Mouse (Mus musculus): ENCODE data around the gene Krt80.

Krt80 gene

GRCm38 (mm10) chr15:101375956-101376775 lies 6.2 kb upstream of the Krt80 start:
- DNase-seq (ENCODE audit: low read depth, low spot score) = no peak

- DNase-seq (ENCODE audit: low read depth, low spot score) = no peak
These were observed 4.9 kb upstream of the Krt80 start for GRCm38 (mm10) chr15:101374879-101375278.

- DNase-seq (ENCODE audit: low read depth, low spot score) = no peak
These were observed 3.4 kb upstream of the Krt80 start for GRCm38 (mm10) chr15:101373286-101373898.

DNA sequence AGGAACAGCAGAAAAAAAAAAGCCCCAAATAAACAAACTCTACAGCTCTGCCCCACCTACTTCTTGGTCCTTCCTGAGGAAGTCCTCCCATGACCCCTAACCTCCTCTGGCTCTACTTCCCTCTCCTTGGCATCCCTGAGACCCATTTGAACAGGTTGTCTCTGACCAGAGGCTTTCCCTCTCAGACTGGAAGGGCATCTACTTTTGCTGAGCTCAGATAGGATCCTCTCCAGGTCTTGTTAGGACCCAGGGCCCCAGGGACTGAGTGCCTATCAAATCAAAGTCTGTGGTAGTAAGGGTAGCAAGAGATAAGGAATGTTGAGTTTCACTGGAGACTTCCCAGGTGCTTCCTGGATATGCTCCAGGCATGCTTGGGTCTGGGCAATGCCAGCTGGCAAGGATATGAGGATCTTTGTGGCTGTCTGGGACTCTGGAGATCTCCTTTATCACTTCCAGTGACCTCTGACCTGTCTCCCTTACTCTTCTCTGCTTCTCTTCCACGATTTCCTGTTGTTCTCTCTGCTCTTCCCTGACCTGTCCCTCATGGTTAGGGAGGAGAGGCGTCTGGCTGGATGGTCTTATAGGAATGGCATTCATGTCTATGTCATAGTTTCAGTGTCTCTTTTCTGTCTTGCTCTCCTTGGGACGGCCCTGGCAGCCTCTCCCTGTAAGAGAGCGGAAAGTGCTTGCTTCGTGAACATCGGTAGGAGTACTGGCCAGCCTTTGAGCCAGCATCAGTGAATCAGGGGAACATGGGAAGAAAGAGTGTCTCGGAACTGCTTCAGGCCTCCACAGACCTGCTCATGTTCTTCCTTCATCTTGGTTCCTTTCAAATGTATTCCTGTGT lies 2.4 kb upstream of the Krt80 start:
- DNase-seq (ENCODE audit: low read depth, low spot score) = no peak

- no peak for DNase-seq (ENCODE audit: low read depth, low spot score)
These were observed 1.4 kb upstream of the Krt80 start for GRCm38 (mm10) chr15:101371141-101371985.

DNA sequence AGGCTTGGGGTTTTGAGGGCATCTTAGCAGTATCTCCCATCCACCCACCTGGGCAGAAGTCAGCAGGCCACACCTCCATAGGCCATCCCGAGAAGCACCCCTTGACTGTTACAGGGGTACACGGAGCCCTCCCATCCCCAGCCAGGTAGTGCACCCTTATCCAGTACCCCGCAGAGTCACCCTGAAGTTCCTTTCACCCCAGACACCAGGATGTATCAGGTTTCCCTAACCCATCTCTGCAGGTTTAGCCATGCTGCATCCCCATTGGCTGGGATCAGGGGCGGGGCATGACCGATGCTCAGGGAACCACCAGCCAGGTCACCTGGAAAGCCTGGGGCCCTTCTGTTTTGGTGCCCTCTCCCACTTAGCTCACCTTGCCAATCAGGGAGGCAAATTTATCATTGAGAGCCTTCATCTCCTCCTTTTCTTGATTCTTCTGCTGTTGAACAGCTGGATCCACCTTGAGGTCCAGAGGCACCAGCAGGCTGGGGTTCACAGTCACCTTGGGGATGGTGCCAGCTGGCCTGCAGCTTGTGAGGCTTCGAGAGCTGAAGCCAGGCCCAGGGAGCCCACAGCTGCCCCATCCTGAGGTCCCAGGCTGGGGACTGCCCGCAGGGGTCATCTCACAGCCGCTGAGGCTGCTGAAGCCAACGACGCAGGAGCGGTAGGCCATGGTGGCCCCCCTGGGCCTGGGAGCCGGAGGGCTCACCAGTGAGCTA lies 421 bp downstream of the Krt80 start:
- DNase-seq (ENCODE audit: low read depth, low spot score) = no peak

DNA sequence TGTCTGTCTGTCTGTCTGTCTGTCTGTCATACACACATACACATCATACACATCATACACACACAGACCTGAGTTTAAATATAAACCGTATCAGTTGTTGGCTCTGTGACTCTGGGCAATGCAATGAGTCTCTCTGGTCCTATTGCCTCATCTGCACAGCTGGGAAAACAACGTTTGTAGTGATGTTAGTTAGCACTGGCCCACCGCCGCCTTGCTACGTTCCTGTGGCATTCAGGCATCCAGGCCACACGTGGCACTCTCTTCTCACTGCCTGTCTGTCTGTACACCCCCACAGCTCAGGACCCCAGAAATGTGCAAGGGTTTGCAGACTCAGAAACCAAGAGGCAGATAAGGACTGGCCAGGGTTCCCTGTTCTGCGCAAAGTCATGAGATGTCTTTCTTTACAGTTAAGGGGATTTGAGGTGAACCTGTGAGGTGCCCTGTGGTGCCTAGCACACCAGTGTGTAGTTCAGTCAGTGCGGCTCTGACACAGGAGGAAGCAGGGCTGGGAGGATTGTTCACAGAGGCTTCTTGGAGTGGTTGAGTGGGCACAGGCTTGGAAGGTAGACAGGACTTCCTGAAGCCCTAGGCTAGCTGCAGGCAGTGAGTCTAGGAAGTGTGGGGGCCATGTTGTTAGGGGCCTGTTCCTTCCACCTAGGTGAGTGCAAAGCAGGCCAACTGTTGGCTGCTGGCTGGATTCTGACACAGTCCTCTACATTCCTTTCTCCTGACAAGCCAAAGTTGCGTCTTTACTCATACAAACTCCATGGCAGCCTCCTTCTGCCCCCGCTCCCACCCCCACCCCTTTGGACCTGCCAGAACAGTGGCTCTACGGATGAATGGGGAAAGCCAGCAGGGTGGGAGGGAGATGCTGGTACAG lies 1.2 kb downstream of the Krt80 start:
- no peak for DNase-seq (ENCODE audit: low read depth, low spot score)

- no peak for DNase-seq (ENCODE audit: low read depth, low spot score)
These were observed 1.9 kb downstream of the Krt80 start for GRCm38 (mm10) chr15:101368015-101368414.

- DNase-seq (ENCODE audit: low read depth, low spot score) = no peak
These were observed 2.5 kb downstream of the Krt80 start for GRCm38 (mm10) chr15:101367497-101367896.

DNA sequence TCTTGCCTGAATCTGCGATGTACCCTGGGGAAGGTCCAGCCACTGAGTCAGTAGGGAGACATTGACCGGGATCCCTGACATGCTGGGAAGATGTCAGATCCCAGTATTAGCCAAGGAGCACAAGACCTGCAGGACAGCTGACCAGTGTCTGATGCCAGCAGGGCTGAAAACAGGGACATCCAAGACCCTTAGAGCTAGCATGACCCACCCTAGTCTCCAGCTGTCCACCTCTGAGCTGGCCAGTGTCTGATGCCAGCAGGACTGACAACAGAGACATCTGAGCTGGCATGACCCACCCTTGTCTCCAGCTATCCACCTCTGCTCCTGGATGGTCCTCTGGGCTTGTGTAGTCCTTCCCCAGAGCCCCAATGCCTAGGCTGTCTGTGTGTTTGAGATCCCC lies 3.0 kb downstream of the Krt80 start:
- no peak for DNase-seq (ENCODE audit: low read depth, low spot score)

DNA sequence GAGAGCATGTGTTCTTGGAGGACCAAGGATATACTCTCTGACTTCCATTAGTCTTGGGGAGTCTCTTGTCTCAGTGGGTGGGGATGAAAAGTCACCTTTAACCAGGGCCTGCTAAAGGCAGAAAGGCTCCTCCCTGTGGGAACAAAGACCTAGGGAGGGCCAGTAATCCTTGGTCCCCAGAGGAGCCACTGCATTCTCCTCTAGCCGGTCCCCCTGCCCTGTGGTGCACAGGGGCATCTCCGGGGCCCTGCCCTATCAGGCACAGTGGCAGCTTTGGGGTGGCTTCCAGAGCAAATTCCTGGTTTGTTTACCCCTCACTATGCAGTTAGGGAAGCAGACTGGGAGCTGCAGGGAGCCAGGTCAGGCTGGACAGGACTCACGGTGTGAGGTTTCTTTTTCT lies 3.5 kb downstream of the Krt80 start:
- DNase-seq (ENCODE audit: low read depth, low spot score) = no peak

DNA sequence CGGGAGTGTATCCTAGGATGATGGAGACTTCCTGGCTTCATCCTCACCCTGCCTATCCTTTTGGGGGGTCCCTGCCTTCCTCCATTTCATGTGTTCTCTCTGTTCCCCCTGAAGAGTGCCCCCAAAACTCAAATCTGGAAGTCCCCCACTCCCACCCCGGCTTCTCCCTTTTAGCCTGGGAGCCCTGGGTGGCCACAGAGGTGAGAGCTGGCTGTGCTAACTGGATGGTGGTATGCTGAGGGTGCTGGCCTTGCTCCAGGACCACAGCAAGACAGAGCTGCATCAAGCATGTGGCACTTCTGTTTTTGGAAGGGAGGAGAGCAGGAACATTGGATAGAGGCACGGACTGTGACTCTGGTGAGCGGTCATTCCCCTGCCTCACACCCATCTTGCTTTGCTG lies 4.2 kb downstream of the Krt80 start:
- DNase-seq (ENCODE audit: low read depth, low spot score) = no peak

- DNase-seq (ENCODE audit: low read depth, low spot score) = no peak
These were observed 4.9 kb downstream of the Krt80 start for GRCm38 (mm10) chr15:101364891-101365671.

- no peak for DNase-seq (ENCODE audit: low read depth, low spot score)
These were observed 5.5 kb downstream of the Krt80 start for GRCm38 (mm10) chr15:101364425-101364824.

DNA sequence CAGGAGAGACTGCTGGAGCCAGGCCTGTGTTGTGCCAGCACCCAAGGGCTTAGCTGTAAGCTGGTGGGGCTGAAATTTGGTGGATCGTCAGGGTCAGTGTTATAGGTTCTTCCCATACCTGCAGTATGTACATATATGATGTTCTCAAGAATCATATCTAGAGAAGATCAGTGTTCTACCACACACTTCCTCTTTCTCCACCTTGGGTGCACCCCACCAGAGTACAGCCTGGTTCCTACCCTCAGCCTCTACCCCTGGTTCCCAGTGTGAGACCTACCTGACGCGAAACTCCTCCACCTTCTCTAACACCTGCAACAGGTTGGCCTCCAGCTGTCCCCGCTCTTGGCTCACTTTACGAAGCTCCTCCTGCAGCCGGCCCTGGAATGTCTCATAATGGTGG lies 6.0 kb downstream of the Krt80 start:
- no peak for DNase-seq (ENCODE audit: low read depth, low spot score)

DNA sequence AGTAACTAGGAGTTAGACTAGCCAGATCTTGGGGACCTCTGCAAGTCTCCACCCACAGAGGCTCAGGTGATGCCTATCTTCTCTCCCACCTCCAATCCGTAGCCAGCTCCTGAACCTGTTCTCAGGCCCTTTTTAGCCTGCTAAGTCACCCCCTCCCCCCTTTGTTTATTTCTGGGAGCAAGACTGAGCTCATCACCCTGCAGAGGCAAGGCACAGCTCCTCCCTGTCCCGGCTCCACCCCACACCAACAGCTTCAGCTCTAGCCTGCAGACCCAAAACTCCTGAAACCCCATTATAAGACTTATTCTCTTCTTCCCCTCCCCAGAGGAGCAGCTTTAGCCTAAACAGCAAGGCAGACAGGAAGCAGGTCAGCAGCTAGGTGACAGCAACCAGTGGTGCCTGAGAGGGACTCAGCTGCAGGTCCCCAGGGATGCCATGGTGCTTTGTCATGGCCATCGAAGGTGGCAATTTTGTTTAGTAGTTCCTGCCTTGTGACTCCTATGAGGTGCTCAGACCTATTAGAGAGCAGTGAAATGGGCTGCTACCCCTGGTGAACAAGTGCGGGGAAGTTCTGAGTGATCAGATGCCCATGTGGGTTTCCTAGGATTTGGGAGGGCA lies 7.5 kb downstream of the Krt80 start:
- DNase-seq (ENCODE audit: low read depth, low spot score) = no peak

- DNase-seq (ENCODE audit: low read depth, low spot score) = no peak
These were observed 14.6 kb downstream of the Krt80 start for GRCm38 (mm10) chr15:101355382-101355786.

- no peak for DNase-seq (ENCODE audit: low read depth, low spot score)
These were observed 17.1 kb downstream of the Krt80 start for GRCm38 (mm10) chr15:101352706-101353465.
